12 mouse cellular contexts compared by ENCODE assay signal in genomic region chr4:143214221-143214797, GRCm38 (mm10).
"Had no signal": no experiment of that assay in that cellular context is flagged by ENCODE, and none has a peak within 500 bp of the region (broad histone marks: within the 10 kb centered on the region; RNA-seq: fewer than 3 reads in every experiment).

No protein-coding gene starts in this region.

- ATAC-seq: liver, embryonic 12.5 days; midbrain, embryonic 13.5 days had no signal

- DNase-seq: kidney, adult 8-10 months; kidney, postnatal 25 days; layer of hippocampus, adult 9-11 months; layer of hippocampus, postnatal 36 days; lung, embryonic 14.5 days; lung, postnatal 14 days; retina, postnatal 1 day; right cerebral cortex, postnatal 14 days had no signal

- H3K4me2 ChIP-seq: limb, embryonic 15.5 days; liver, embryonic 12.5 days; lung, embryonic 14.5 days; midbrain, embryonic 13.5 days had no signal

- H3K36me3 ChIP-seq: limb, embryonic 15.5 days; liver, embryonic 12.5 days; midbrain, embryonic 13.5 days had no signal

- H3K27ac ChIP-seq: limb, embryonic 15.5 days; liver, embryonic 12.5 days; macrophage; midbrain, embryonic 13.5 days had no signal

- H3K9me3 ChIP-seq: limb, embryonic 15.5 days; liver, embryonic 12.5 days; midbrain, embryonic 13.5 days had no signal

- H3K4me3 ChIP-seq: limb, embryonic 15.5 days; liver, embryonic 12.5 days; midbrain, embryonic 13.5 days had no signal

- H3K27me3 ChIP-seq: limb, embryonic 15.5 days; midbrain, embryonic 13.5 days had no signal

- H3K9ac ChIP-seq: limb, embryonic 15.5 days; liver, embryonic 12.5 days; lung, embryonic 14.5 days; midbrain, embryonic 13.5 days had no signal
